Mouse (Mus musculus): ENCODE results near the gene Tmem14a. TPM values are rescaled to one million over a fixed set of nuclear protein-coding genes. Genes with fewer than 3 reads are reported as not detected.
"Not testable (repeated sequence)": the region's sequence is repeated elsewhere in the genome, so short reads cannot be mapped to it uniquely, and the experiment has no call there.

Gene Tmem14a
- polyA plus RNA-seq (2014; fragmentation: Nextera tagmentation; extraction: Ambion mirVana), result 15.8 and 16.2 TPM in 2 replicates

- 0% methylated on average over 17 of the region's 17 CpGs for WGBS
- Histone ChIP-seq H3K9ac (replicated peaks; ENCODE audit: low read length) (peak within 1 kb of the TSS; percentile 83), H3K36me3 (ENCODE audit: control insufficient read depth, insufficient read depth, low read length) (no peaks in the 10 kb centered on the region), H3K27me3 (ENCODE audit: control insufficient read depth, insufficient read depth, low read length) (no peaks in the 10 kb centered on the region), H3K4me3 (replicated peaks; ENCODE audit: low read depth, low read length) (peak within 1 kb of the TSS; percentile 60), H3K27ac (replicated peaks; ENCODE audit: low read depth, low read length) (peak within 1 kb of the TSS; percentile 71), H3K4me1 (ENCODE audit: control insufficient read depth, insufficient read depth, low read length) (no peaks in the 10 kb centered on the region), H3K4me2 (ENCODE audit: low read length) (peak within 1 kb of the TSS; percentile 63), H3K9me3 (ENCODE audit: control insufficient read depth, low read length) (no peaks in the 10 kb centered on the region)
- DNase-seq (peak; percentile 95), ATAC-seq (ENCODE audit: low FRiP score, low TSS enrichment) (peak; percentile 92)
Observed at GRCm38 (mm10) chr1:21218489-21218919, at the start of gene Tmem14a. Gene Tmem14a, plus strand, starts transcription at chr1:21218575.

GRCm38 (mm10) chr1:21185196-21185595, 33.2 kb upstream of the Tmem14a start:
- no peaks in the 10 kb centered on the region for H3K9me3 ChIP-seq (ENCODE audit: control insufficient read depth, low read length)

GRCm38 (mm10) chr1:21206241-21206640, 12.1 kb upstream of the Tmem14a start:
- no peak for ATAC-seq (ENCODE audit: low FRiP score, low TSS enrichment)
- no peak overlapping the region for H3K4me2 ChIP-seq (ENCODE audit: low read length)
- H3K4me1 ChIP-seq (ENCODE audit: control insufficient read depth, insufficient read depth, low read length), result no peaks in the 10 kb centered on the region
- H3K36me3 ChIP-seq (ENCODE audit: control insufficient read depth, insufficient read depth, low read length), result no peaks in the 10 kb centered on the region
- 93% methylated on average over 1 of the region's 1 CpGs for WGBS
- no peaks in the 10 kb centered on the region for H3K9me3 ChIP-seq (ENCODE audit: control insufficient read depth, low read length)
- H3K9ac ChIP-seq (replicated peaks; ENCODE audit: low read length), result no peak overlapping the region
- no peak overlapping the region for H3K4me3 ChIP-seq (replicated peaks; ENCODE audit: low read depth, low read length)
- no peak overlapping the region for H3K27ac ChIP-seq (replicated peaks; ENCODE audit: low read depth, low read length)
- H3K27me3 ChIP-seq (ENCODE audit: control insufficient read depth, insufficient read depth, low read length), result no peaks in the 10 kb centered on the region
- DNase-seq, result no peak

More at GRCm38 (mm10) chr1:21185196-21185595, 33.2 kb upstream of the Tmem14a start:
- WGBS, result 98% methylated on average over 6 of the region's 6 CpGs
- DNase-seq (no peak), ATAC-seq (ENCODE audit: low FRiP score, low TSS enrichment) (no peak)
- no peak overlapping the region for H3K4me2 ChIP-seq (ENCODE audit: low read length)
- H3K27ac ChIP-seq (replicated peaks; ENCODE audit: low read depth, low read length), result no peak overlapping the region
- H3K4me3 ChIP-seq (replicated peaks; ENCODE audit: low read depth, low read length), result no peak overlapping the region
- no peaks in the 10 kb centered on the region for H3K36me3 ChIP-seq (ENCODE audit: control insufficient read depth, insufficient read depth, low read length)
- no peaks in the 10 kb centered on the region for H3K27me3 ChIP-seq (ENCODE audit: control insufficient read depth, insufficient read depth, low read length)
- no peaks in the 10 kb centered on the region for H3K4me1 ChIP-seq (ENCODE audit: control insufficient read depth, insufficient read depth, low read length)
- H3K9ac ChIP-seq (replicated peaks; ENCODE audit: low read length), result no peak overlapping the region

- H3K4me2 ChIP-seq (ENCODE audit: low read length); H3K27me3 ChIP-seq (ENCODE audit: control insufficient read depth, insufficient read depth, low read length); H3K27ac ChIP-seq (replicated peaks; ENCODE audit: low read depth, low read length); H3K9ac ChIP-seq (replicated peaks; ENCODE audit: low read length); H3K9me3 ChIP-seq (ENCODE audit: control insufficient read depth, low read length); DNase-seq; H3K36me3 ChIP-seq (ENCODE audit: control insufficient read depth, insufficient read depth, low read length); H3K4me3 ChIP-seq (replicated peaks; ENCODE audit: low read depth, low read length); ATAC-seq (ENCODE audit: low FRiP score, low TSS enrichment); H3K4me1 ChIP-seq (ENCODE audit: control insufficient read depth, insufficient read depth, low read length): not testable (repeated sequence)
- 22% methylated on average over 3 of the region's 3 CpGs for WGBS
Observed at GRCm38 (mm10) chr1:21213537-21213936, 4.8 kb upstream of the Tmem14a start.

- H3K4me3 ChIP-seq (replicated peaks; ENCODE audit: low read depth, low read length); H3K4me1 ChIP-seq (ENCODE audit: control insufficient read depth, insufficient read depth, low read length); H3K4me2 ChIP-seq (ENCODE audit: low read length); H3K27me3 ChIP-seq (ENCODE audit: control insufficient read depth, insufficient read depth, low read length); DNase-seq; H3K9ac ChIP-seq (replicated peaks; ENCODE audit: low read length); H3K9me3 ChIP-seq (ENCODE audit: control insufficient read depth, low read length); H3K27ac ChIP-seq (replicated peaks; ENCODE audit: low read depth, low read length); H3K36me3 ChIP-seq (ENCODE audit: control insufficient read depth, insufficient read depth, low read length); ATAC-seq (ENCODE audit: low FRiP score, low TSS enrichment): not testable (repeated sequence)
- 80% methylated on average over 6 of the region's 6 CpGs for WGBS
Observed at GRCm38 (mm10) chr1:21213991-21214692, 4.2 kb upstream of the Tmem14a start.

- no peak for ATAC-seq (ENCODE audit: low FRiP score, low TSS enrichment)
- Histone ChIP-seq H3K27ac (replicated peaks; ENCODE audit: low read depth, low read length) (no peak overlapping the region), H3K27me3 (ENCODE audit: control insufficient read depth, insufficient read depth, low read length) (no peaks in the 10 kb centered on the region), H3K4me2 (ENCODE audit: low read length) (no peak overlapping the region), H3K9ac (replicated peaks; ENCODE audit: low read length) (no peak overlapping the region), H3K4me3 (replicated peaks; ENCODE audit: low read depth, low read length) (no peak overlapping the region), H3K4me1 (ENCODE audit: control insufficient read depth, insufficient read depth, low read length) (no peaks in the 10 kb centered on the region), H3K9me3 (ENCODE audit: control insufficient read depth, low read length) (no peaks in the 10 kb centered on the region), H3K36me3 (ENCODE audit: control insufficient read depth, insufficient read depth, low read length) (0 out of 2 replicates have a peak, but pooled peaks cover 4% of the 10 kb centered on the region)
- 90% methylated on average over 6 of the region's 6 CpGs for WGBS
- no peak for DNase-seq
Observed at GRCm38 (mm10) chr1:21227756-21228395, 9.5 kb downstream of the Tmem14a start.

- WGBS, result 87% methylated on average over 15 of the region's 15 CpGs
- not testable (repeated sequence) for H3K27ac ChIP-seq (replicated peaks; ENCODE audit: low read depth, low read length); H3K4me3 ChIP-seq (replicated peaks; ENCODE audit: low read depth, low read length); H3K27me3 ChIP-seq (ENCODE audit: control insufficient read depth, insufficient read depth, low read length); ATAC-seq (ENCODE audit: low FRiP score, low TSS enrichment); H3K4me1 ChIP-seq (ENCODE audit: control insufficient read depth, insufficient read depth, low read length); H3K9ac ChIP-seq (replicated peaks; ENCODE audit: low read length); H3K9me3 ChIP-seq (ENCODE audit: control insufficient read depth, low read length); H3K36me3 ChIP-seq (ENCODE audit: control insufficient read depth, insufficient read depth, low read length); H3K4me2 ChIP-seq (ENCODE audit: low read length); DNase-seq
Observed at GRCm38 (mm10) chr1:21228740-21229722, 10.7 kb downstream of the Tmem14a start.

GRCm38 (mm10) chr1:21230376-21230775, 12.0 kb downstream of the Tmem14a start:
- no peaks in the 10 kb centered on the region for H3K4me1 ChIP-seq (ENCODE audit: control insufficient read depth, insufficient read depth, low read length)

More at GRCm38 (mm10) chr1:21230376-21230775, 12.0 kb downstream of the Tmem14a start:
- no peak overlapping the region for H3K9ac ChIP-seq (replicated peaks; ENCODE audit: low read length)
- no peak overlapping the region for H3K27ac ChIP-seq (replicated peaks; ENCODE audit: low read depth, low read length)
- no peaks in the 10 kb centered on the region for H3K27me3 ChIP-seq (ENCODE audit: control insufficient read depth, insufficient read depth, low read length)
- no peak overlapping the region for H3K4me2 ChIP-seq (ENCODE audit: low read length)
- WGBS, result 81% methylated on average over 2 of the region's 2 CpGs
- DNase-seq, result no peak
- H3K36me3 ChIP-seq (ENCODE audit: control insufficient read depth, insufficient read depth, low read length), result 0 out of 2 replicates have a peak, but pooled peaks cover 4% of the 10 kb centered on the region
- no peaks in the 10 kb centered on the region for H3K9me3 ChIP-seq (ENCODE audit: control insufficient read depth, low read length)
- no peak for ATAC-seq (ENCODE audit: low FRiP score, low TSS enrichment)
- H3K4me3 ChIP-seq (replicated peaks; ENCODE audit: low read depth, low read length), result no peak overlapping the region

Measured in midbrain, embryonic 14.5 days (tissue).